Mouse (Mus musculus) megakaryocyte progenitor cell, adult 5-6 weeks (primary cell): ENCODE data around the gene Stx6. TPM values are rescaled to one million over a fixed set of nuclear protein-coding genes. Genes with fewer than 3 reads are reported as not detected.

Experiments used
- ATAC-seq: replicated peaks from 2 replicates; pipeline ENCODE4 v1.8.0; 2016; ENCODE audit warnings: mild to moderate bottlenecking, moderate TSS enrichment, inconsistent platforms; ENCODE audit not compliant: poor library complexity
- total RNA-seq, 2 experiments: library from RNA; stranded (forward) in 1 of 2; stranded (reverse) in 1 of 2; fragments of 157-497, 149-512 nt in 1 of 2; fragments of 200-1000 nt in 1 of 2; gene quantifications; 2 replicates each; pipeline versions ENCODE4 v1.2.3 to v1.2.4; 2015 to 2017

The Stx6 gene
- total RNA-seq, 2 experiments from 2014 or later = 17.6 to 31.0 TPM

DNA sequence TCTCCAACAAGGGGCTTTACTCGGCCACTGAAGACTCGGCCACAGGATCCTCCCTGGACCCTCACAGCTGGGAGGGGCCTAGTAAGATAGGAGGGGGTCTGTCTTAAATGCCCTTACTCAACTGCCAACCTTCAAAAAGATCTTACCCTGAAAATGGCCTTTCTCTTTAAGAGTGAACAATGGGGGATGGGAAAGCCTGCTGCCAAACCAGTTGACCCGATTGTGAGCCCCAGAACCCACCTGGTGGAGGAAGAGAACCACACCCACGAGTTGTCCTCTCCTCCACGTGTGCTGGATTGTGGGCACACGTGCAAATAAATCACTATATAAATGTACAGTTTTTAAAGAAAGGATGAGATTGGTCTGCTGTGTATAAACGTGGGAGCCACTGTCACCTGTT is 46.8 kb downstream of the Stx6 start:
- ATAC-seq = no peak

DNA sequence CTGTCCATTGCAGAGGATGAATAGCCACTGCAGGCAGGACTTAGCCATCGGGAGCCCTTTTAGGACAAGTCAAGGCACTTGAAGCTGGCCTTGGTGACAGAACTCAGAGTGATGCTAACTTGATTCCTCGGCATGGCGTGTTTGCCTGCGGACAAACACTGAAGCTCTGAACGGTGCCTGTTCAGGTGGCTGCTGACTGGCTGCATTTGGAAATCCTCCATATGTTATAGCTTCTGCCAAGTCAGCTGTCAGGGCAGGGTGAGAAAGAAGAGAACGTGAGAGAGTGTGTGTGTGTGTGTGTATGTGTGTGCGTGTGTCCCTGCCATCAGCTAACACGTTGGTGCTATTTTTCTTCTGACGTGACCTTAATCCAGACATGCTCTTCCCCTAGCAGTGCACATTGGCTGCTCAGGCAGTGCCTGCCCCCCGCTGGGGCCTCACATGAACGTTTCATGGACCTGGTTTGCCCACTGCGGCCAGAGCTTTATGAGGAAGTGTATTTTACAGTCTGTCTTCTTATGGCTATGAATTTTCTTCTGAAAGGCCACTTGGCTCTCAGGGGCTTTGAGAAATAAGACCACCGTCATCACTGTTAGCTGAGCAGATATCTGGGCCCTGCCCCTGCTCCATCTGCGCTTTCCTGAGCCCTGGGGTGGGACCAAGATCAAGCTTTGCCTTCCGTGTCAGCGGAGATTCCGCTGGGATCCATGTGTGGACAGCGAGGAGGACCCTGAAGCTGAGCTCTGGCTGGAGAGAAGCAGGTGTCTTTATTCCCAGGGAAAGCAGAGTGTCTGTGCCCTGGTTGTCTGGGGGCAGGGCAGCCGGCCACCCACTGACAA is 47.5 kb downstream of the Stx6 start:
- peak; percentile 12; the same call in 1 of the 2 replicates for ATAC-seq

DNA sequence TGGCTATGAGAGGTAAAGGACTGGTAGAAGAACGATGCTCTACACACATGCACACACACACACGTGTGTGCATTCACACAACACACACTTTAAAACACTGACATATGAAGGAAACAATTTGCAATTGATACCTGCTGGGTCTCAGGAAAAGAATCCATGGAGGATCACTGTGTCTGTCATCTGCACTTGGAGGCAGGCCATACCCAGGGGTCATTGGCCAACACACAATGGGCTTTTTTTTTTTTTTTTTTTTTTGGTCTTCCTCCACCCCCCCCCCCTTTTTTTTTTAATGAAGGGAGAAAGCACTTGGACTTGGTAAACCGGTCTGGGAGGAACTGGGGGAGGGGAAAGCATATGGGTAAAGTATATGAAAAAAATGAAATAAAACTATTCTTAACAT is 49.3 kb downstream of the Stx6 start:
- ATAC-seq = no peak

DNA sequence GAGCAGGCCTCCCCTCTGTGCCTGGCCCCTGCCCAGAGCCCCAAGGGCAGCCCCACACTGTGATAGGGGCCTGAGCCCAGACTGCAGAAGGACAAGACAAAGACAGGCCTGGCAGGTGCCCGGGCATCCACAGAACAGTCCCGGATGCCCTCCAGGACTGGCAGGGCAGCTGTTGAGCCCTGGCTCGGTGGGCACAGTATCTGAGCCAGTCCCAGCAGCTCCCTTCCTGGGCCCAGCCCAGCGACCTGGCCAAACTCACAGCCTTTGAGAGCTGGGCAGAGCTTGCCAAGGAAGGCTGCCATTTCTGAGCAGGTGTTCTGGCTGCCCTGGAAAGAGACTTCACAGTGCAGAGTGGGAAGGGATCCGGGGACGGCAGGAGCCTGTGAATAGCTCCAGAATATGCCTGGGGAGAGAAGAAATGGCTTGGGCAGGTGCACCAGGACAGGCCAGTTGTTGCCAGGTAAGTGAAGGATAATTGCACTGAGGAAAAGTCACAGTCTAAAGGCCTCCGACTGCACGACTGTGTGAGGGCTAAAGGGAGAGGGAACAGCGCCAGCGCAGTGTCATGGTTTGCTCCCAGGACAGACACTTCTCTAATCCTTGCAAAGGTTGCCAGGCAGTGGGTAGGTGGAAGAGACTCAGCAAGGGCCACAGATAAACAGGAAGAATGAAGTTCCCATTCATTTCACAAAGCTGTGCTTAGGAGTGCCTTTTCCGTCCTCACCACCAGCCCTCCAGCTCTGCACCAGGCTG is 51.7 kb downstream of the Stx6 start:
- ATAC-seq = peak; percentile 47

DNA sequence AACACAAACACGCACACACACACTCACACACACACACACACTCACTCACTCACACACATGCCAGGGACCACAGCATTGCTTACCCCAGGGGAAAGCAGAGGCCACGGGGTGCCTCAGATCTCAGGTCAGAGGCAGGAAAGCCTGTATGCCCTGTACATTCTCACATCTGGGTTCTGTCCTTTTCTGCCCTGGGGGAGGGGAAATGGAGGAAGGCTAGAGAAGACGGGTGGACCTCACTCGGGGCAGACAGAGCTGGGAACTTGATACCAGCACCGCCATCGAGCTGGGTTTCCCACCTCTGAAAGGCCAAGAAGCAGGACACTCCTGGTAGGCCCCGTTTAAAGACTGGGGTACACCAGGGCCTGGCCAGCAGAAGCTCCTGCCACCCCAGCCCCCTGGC is 52.5 kb downstream of the Stx6 start:
- ATAC-seq = no peak

DNA sequence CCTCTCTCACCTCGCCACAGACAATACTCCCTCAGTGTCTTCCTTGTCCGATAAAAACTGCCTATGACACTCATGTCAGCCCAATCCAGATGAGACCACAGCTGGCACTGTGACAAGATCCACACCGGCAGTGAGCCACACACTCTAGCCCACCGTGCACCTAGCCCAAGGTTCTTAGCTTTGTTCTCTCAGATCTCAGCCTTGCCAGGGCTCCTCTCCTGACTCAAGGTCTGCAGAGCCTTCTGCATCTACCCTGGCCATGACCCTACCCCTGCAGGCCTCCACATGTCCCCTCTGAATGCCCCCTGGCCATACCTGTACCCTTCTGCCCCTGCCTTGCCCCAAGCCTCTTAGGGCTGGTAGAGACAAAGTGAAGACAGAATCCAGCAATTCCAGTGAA is 53.6 kb downstream of the Stx6 start:
- ATAC-seq = peak; percentile 12; the same call in 1 of the 2 replicates

DNA sequence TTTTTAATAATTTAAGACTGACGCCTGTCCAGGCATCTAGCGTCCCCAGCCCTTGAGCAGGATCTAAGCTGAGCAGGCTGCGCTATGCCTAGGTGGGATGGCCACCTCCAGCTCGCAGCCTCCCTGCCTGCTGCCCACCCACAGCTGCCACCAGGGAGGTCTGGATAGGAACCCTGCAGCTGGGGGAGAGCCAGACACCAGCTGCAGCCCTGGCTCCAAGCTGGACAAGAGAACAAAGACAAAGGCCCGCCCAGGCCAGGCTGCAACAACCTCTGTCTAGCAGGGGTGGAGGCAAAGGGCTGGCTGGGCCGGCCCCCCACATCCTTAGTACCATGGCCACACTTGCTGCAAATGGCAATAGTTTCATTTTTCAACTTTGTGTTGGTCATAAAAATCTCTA is 54.0 kb downstream of the Stx6 start:
- ATAC-seq = no peak

DNA sequence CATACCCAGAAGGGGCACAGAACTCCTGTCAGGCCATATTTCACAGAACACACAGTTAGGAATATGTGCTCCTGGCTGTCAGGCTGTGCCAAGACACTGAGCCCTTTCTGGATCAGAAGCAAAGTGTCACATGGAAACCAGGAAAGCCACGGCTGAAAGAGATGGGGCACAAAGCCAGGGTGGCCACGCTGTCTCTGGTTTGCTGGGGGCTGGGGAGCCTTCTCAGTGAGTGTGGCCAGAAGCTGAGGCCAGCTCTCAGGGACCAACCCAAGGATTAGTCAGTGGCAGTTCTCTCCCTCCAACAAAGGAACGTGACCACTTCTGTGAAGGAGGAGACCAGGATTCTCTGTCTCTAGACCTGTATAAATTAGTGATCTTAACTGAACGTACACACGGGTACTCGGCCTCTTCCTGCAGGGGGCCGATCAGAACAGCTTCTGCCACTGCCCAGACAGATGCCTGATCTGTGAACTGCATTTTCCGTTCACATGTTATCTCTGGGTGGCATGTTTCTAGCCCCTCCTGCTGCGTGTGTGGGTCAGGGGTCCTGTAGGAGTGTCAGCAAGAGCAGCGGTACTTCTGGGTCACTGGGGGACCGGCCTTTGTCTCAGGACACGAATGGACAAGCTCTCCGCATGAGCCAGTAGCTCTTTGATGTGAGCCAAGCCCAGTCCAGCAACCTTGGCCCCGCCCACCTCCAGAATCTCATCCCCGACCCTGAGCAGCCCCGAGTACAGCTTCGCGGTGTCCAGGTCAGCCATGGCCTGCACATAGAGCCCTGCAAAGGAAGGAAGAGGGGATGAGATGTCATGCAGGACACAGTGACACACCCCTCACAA is 54.6 kb downstream of the Stx6 start:
- ATAC-seq = no peak

DNA sequence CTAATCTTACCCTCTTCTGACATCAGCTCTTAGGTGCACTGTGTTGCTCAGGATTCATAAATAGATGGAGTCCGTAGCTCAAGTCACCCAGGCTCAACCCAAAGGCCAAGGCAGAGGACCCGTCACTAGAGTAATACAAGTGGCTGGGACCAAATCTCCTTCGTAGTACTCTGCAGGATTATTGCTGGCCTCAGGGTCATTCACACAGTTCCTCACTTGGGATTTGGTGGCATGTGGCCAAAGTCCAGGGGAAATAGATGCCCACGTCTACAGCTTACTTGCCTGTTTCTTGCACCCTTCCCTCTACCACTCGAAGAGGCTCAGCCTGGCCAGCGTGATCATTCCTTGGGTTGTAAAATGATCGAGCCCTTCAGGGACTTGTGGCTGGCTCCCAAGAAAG is 55.4 kb downstream of the Stx6 start:
- ATAC-seq = no peak

DNA sequence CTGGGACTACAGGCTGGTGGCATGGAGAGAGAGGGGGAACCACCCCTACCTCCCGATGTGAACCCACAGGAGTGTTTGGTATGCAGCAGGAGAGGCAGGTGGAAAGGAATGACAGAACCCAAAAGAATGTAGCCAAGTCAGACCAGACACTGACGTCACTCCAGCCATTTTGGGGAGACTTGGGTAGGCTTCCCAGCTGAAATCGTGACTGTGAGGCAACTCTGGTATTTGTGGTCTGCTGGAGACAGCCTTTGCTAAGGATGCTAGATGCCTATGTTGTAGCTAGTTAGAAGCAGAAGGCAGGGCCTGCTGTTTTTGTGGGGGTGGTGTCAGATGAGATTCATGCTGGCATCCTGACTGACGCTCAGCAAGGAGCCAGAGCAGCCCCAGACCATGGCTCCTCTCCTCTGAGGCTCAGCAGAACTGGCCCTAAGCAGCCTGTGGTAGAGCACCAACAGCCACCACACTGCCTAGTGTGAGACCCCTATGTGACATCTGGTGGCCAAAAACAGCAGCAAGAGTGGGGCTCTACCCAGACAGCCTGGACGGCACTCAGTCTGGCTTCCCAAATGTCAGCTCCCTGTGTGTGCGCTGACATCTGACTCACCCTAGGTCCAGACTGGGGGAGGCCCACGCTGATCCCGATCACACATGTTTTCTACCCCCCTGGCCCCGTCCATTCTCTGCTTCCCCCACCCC is 56.7 kb downstream of the Stx6 start:
- ATAC-seq = no peak

DNA sequence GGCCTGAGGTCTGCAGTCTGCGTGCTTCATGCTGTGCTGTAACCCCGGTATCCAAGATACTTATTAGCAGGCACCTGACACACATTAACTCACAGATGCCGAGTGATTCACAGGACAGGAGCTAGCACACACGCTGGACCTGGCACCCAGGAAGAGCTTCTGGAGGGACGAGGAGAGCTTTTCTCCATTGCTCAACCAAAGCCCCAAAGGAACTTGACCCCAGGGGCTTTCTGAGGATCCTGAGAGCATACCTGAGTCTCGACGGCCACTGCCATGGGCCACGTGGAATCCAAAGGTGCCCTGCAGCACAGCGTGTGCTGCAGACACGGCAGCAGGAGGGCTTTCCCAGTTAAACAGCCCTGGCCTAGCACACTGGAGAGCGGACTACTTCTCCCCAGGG is 57.8 kb downstream of the Stx6 start:
- no peak for ATAC-seq

DNA sequence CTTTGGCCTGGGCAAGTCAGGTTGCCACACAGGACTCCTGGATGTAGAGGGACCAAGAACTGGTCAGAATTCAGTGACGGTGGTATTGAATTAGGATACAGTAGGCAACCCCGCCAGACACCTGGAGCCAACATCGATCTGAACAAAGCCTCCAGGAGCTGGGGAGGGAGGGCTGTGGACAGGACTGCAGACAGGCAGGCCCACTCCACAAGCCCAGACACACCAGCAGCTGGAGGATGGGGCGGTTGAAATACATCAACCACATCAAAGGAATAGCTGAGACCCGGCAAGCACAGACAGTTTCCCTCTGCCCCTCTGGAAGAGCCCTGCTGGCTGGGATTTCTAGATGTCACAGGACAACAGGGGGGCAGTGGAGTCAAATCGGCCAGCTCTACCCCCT is 58.3 kb downstream of the Stx6 start:
- no peak for ATAC-seq

DNA sequence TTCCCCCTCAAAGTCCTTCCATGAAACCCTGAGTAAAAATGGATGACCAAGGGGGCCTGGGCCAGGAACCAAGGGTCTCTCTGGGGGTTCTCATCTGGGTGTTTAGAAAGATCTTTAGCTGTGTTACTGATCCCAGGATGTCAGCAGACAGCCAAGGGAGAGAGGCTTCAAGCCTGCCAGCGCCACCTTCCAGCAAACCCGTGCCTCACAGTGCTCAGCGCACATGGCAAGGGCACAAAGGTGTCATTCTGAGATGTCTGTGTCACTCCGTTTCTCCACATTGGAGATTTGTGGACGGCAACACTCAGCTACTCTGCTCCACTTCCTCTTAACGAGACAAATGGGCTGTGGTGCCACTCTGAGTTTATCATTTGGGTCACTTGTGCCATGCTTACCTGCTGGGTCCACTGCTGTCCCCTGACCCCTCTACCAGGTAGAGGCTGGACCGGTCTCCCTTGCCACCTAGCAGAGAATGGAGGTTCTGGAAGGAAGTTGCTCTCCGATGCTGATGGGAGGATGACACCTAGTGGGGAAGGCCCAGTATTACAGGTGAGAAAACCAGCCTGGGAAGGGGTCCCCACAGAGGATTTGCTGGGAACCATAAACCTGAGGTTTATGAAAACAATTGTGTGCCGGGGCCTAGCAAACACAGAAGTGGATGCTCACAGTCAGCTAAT is 59.5 kb downstream of the Stx6 start:
- ATAC-seq = peak; percentile 57

DNA sequence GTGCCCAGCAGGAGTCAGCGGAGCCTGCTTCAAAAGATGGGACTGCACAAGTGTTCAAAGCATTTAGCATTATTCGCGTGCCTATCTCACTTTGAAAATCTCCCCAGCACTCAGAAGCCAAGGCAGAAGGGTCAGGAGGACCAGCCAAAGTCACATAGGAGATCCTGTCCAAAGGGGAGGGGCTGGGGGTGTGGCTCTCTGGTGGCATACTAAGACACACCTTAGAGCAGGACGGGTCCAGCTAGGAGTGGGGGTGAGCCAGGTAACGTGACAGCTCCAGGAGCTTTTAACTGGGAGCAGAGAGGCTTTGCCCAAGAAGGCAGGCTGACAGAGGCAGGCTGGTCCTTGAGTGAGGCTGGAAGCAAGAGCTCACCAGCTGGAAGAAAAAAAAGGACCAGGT is 60.4 kb downstream of the Stx6 start:
- no peak for ATAC-seq

DNA sequence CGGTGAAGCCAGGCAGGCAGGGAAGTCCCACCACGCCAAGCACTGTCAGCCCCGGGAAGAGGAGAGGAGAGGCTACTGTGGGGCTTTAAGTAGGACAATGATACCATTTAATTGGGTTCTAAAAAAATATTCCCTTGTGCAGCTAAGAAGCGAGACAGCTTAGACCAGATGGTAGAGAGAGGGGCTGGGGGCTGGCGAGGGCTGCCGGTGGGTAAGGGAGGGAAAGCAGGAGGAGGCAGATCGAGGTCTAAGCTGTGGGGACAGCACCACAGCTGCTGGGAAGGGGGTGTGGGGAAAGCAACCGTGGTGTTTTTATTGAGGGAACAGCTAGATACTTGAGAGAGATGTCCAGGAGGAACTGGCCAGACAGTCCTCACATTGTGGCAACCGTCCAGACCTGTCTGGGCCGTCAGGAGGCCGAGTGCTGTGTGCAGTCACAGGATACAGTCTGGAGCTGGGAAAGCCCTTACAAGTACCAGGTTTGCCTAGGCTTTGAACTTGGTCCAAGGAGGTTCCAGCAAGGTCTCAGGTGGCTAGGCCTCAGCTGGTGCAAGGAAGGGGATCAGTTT is 63.7 kb downstream of the Stx6 start:
- ATAC-seq = no peak

DNA sequence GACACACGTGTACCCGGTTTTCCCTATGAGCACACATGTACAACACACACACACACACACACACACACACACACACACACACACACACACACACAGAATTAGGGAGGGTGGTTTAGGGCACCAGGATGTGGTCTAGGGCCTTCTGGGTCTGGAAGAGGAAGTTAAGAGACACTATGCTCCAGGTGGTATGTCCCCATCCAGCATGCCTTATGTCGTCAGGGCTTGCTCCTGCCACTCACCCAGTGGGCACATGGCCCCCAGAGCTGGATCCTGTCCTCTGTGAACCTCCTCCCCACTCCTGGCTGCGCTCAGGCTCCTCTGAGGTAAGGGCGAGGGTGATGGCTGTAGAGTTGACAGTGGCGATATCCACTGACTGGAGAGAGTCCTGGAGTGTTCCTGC is 64.5 kb downstream of the Stx6 start:
- peak; percentile 81 for ATAC-seq

DNA sequence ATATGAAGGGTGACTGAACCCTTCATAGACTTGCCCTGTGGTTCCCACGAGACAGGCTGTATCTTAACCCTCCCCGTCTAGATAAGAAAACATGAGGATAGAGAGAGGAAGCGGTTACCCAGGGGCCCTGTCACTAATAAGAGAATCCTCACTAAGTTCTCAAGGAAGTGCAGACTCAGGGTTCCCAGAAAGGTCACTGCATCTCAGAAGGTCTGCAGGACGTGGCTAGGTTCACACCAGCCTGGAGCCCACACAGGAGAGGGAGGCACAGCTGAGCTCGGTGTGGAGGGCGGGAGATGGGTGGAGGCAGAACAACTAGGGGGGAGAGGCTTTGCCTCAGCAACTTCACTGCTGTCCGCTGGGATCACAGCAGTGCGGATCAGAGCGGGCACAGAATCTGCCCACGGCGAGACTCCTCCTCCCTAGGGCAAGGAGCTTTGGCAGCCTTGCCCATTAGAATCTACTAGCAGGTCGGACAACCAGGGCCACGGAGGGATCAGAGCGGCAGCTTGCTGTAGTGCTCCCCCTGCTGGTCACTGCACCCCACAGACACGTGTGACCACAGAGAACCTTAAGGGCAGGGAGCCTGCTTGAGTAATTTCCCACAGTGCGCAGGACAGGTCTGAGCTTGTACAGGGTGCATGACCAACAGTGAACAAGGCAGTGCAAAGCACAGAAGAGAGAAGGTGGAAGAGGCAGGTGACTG is 65.5 kb downstream of the Stx6 start:
- peak; percentile 78 for ATAC-seq

DNA sequence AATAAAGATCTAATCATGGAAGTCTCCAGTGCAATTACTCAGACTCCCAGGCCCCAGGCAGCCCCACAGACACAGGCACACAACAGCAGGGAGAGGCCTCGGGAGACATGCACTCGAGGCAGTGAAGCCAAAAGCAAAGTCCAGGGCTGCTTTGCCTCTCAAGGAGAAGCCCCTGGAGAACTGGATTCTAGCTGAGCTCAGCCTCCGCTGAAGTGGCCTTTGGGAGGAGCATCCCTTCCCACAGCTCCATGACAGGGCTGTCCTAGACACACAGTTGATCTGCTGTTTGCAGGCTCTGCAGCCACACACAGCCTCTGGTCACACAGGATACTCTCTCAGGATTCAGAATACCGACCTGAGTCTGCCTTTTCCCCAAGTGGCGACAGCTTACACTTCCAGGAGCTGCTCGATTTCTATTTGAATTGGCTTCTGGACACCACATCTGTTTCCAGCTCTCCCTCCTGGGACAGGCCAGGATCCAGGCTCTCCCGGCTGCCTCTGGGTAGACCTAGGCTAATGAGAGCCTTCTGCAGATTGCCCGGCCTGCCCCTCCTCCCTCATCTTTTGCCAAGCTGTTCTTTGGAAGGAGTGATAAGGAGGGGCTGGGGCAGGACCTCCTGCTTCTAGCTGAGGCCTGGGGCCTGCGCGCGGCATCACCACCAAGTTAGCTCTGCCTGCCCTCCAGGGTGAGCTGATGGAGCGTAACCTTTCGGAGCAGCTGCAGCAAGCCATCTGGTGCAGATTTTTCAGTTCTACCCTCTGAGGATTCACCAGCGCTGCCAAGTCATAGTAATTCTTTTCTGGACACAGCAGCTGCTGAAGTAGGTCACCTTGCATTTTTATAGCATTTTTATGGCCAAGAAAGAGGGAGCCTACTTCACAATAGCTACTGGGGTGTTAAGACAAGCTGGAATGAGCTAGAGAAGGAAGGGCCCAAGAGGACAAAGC is 71.2 kb downstream of the Stx6 start:
- no peak for ATAC-seq
